Mouse (Mus musculus) embryonic stem cell, embryonic (primary cell): ENCODE results near the gene Ttll13.

Experiments used
- CTCF ChIA-PET, 4 experiments: fragments of 300-600 bp in 2 of 4; fragments of 350-600 bp in 2 of 4; sonication (Branson Sonifier 250); formaldehyde crosslinking; loops; one replicate each; lab custom pipeline; 2022; ENCODE audit warnings: inconsistent platforms in 2 of 4; lab: Charles Lee
- POLR2A ChIA-PET, 4 experiments: fragments of 300-600 bp in 2 of 4; fragments of 350-600 bp in 2 of 4; sonication (Branson Sonifier 250); formaldehyde crosslinking; loops; one replicate each; lab custom pipeline; 2022; ENCODE audit warnings: antibody characterized with exemption in 4 of 4, inconsistent platforms in 1 of 4; lab: Charles Lee

Ttll13 gene

GRCm38 (mm10) chr7:80294764-80295648 lies 48.8 kb downstream of the Ttll13 start:
- ChIA-PET CTCF (interaction anchor here in 2 of 4 experiments (0.6 to 1.0 kb wide), 5 partner anchors 80 to 611 kb away, joined by 3 read pairs; no protein-coding TSS in a partner anchor), POLR2A (interaction anchor here in 3 of 4 experiments (0.6 to 2.7 kb wide), 28 partner anchors 10 to 276 kb away, joined by 3 to 11 read pairs (median 4); partner anchors contain the start of genes Ngrn (in 2 of the 3), Rccd1 (in 2 of the 3), Cib1 (in 1 of the 3) and Gdpgp1 (in 1 of the 3))

- ChIA-PET POLR2A (interaction anchor here in 3 of 4 experiments (0.6 to 1.6 kb wide), 22 partner anchors 8 to 536 kb away, joined by 3 to 10 read pairs (median 3); partner anchors contain the start of genes Idh2 (in 1 of the 3) and Rccd1 (in 1 of the 3)), CTCF (interaction anchor here in 2 of 4 experiments (0.6 to 1.1 kb wide), 3 partner anchors 20 to 144 kb away, joined by 3 to 6 read pairs (median 3); no protein-coding TSS in a partner anchor)
Observed at GRCm38 (mm10) chr7:80296462-80296861, 50.3 kb downstream of the Ttll13 start.

GRCm38 (mm10) chr7:80297041-80297440 lies 50.9 kb downstream of the Ttll13 start:
- ChIA-PET POLR2A (interaction anchor here in 3 of 4 experiments (0.6 to 1.6 kb wide), 20 partner anchors 11 to 537 kb away, joined by 3 to 10 read pairs (median 3); partner anchors contain the start of genes Idh2 (in 1 of the 3) and Rccd1 (in 1 of the 3)), CTCF (interaction anchor here in 1 of 4 experiments (0.6 kb wide), 1 partner anchor 32 kb away, joined by 6 read pairs; no protein-coding TSS in a partner anchor)

GRCm38 (mm10) chr7:80298754-80299153 lies 52.6 kb downstream of the Ttll13 start:
- ChIA-PET POLR2A (interaction anchor here in 2 of 4 experiments (0.9 to 5.7 kb wide), 10 partner anchors 19 to 169 kb away, joined by 3 to 37 read pairs (median 3); partner anchors contain the start of genes Cib1 (in 2 of the 2) and Gdpgp1 (in 2 of the 2)), CTCF (no interaction called here)

DNA sequence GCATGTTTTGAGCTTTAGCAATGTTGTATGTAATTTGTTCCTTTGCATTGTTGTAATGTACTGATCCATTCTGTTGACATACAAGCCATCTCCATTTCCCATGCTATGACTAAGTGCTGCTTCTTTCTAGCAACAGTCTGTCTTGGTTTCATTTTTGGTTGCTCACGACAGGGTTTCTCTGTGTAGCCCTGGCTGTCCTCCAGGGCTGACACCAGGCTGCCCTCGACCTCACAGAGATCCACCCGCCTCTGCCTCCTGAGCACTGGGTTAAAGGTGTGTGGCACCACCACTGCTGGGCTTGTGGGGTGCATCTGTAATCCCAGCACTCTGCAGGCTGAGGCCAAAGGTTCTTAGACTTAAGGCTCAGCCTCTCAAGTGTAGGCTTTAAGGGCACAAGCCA lies 53.4 kb downstream of the Ttll13 start:
- ChIA-PET POLR2A (interaction anchor here in 2 of 4 experiments (0.7 to 5.7 kb wide), 9 partner anchors 19 to 169 kb away, joined by 3 to 37 read pairs (median 3); partner anchors contain the start of gene Rccd1 (in 1 of the 2)), CTCF (interaction anchor here in 1 of 4 experiments (1.3 kb wide), 1 partner anchor 84 kb away, joined by 4 read pairs; no protein-coding TSS in a partner anchor)

- ChIA-PET CTCF (interaction anchor here (0.5 to 1.9 kb wide), 23 partner anchors 10 to 291 kb away, joined by 3 to 11 read pairs (median 4); partner anchors contain the start of gene Rccd1 (in 1 of the 4)), POLR2A (interaction anchor here (0.6 to 5.7 kb wide), 31 partner anchors 8 to 273 kb away, joined by 3 to 37 read pairs (median 4); partner anchors contain the start of genes Rccd1 (in 3 of the 4), Cib1 (in 2 of the 4), Gdpgp1 (in 2 of the 4) and Blm (in 1 of the 4))
Observed at GRCm38 (mm10) chr7:80301522-80301921, 55.3 kb downstream of the Ttll13 start.

DNA sequence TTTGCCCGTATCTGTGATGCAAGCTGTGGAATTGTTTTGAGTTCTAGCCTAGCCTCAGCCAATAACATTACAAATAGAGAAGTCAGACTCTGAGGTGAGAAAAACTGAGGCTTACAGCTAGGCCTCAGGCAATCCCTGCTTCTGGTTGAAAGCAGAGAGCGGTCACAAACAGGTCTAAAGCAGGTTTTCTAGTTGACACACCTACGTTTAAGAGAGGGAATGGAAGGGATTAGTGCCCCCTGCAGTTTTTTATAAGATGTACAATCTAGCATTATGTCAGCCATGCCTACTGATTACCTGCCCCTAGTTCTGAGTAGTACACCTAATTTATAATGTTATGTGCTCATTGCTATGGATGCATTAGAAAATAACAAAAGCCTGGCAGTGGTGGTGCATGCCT lies 61.6 kb downstream of the Ttll13 start:
- CTCF ChIA-PET, result interaction anchor here in 2 of 4 experiments (0.6 to 1.0 kb wide), 4 partner anchors 35 to 298 kb away, joined by 3 to 4 read pairs (median 3); partner anchors contain the start of gene Hddc3 (in 1 of the 2)

More for the DNA sequence above, 61.6 kb downstream of the Ttll13 start:
- POLR2A ChIA-PET, result interaction anchor here in 3 of 4 experiments (0.6 to 2.4 kb wide), 12 partner anchors 8 to 177 kb away, joined by 3 to 13 read pairs (median 4); partner anchors contain the start of gene Rccd1 (in 1 of the 3)
